Mouse (Mus musculus): ENCODE data around the gene Rab11fip4. TPM values are rescaled to one million over a fixed set of nuclear protein-coding genes. Genes with fewer than 3 reads are reported as not detected.

The Rab11fip4 gene
- total and polyA plus RNA-seq, 3 experiments: 1.8 to 7.2 (median 2.7) TPM

GRCm38 (mm10) chr11:79738725-79739558 lies 147.9 kb downstream of the Rab11fip4 start:
- DNase-seq: peak; percentile 83

GRCm38 (mm10) chr11:79740740-79741512 lies 149.9 kb downstream of the Rab11fip4 start:
- DNase-seq: peak; percentile 57

- no peak for DNase-seq
Observed at GRCm38 (mm10) chr11:79746552-79747102, 155.6 kb downstream of the Rab11fip4 start.

Small RNA genes lying within 50 kb of the gene (microRNA-seq; reads per million reads assigned to microRNA genes)
- gene Mir193a (710 to 926 reads per million in 2 experiments), gene Mir365-2 (38.0 to 41.3 reads per million in 2 experiments)

Other genes starting within 250 kb of the Rab11fip4 start
- 10 to 100 TPM in 1 of 2 experiments, 1 to 10 TPM in 1; 8.2 to 10.6 TPM for gene Omg, start 87.1 kb upstream of the Rab11fip4 start, total RNA-seq (2021)
- 0.38 and 0.59 TPM in 2 replicates for gene Omg, start 87.1 kb upstream of the Rab11fip4 start, polyA plus RNA-seq (2012; rRNA removed)
- 1 to 10 TPM in 1 of 2 experiments, under 1 TPM in 1; 0.84 to 2.1 TPM for gene Evi2b, start 67.5 kb upstream of the Rab11fip4 start, total RNA-seq (2021)
- gene Evi2b, start 67.5 kb upstream of the Rab11fip4 start, polyA plus RNA-seq (2012; rRNA removed): 1.7 and 2.2 TPM in 2 replicates
- gene Evi2, start 60.6 kb upstream of the Rab11fip4 start, total RNA-seq (2021): under 1 TPM; 0.17 to 0.24 TPM
- 0.12 and 0.32 TPM in 2 replicates for gene Evi2, start 60.6 kb upstream of the Rab11fip4 start, polyA plus RNA-seq (2012; rRNA removed)
- gene Evi2a, start 60.6 kb upstream of the Rab11fip4 start, total RNA-seq (2021): 1 to 10 TPM; 1.7 to 4.1 TPM
- gene Evi2a, start 60.6 kb upstream of the Rab11fip4 start, polyA plus RNA-seq (2012; rRNA removed): 2.4 and 2.7 TPM in 2 replicates